Mouse (Mus musculus): ENCODE measurements around the gene Ctsl.

- TF ChIP-seq CHD2 (IDR thresholded peaks at IDR 0.05; ENCODE audit: low read depth, low read length) (no peak), ZNF384 (IDR thresholded peaks at IDR 0.05; ENCODE audit: low read depth, low read length) (no peak), MAFK (IDR thresholded peaks at IDR 0.05; ENCODE audit: insufficient read depth, low read depth, low read length) (no peak), ZC3H11A (IDR thresholded peaks at IDR 0.05; ENCODE audit: borderline replicate concordance, low read depth, low read length) (no peak), HCFC1 (IDR thresholded peaks at IDR 0.05; ENCODE audit: borderline replicate concordance, insufficient read depth, low read length) (no peak)
Measured at GRCm38 (mm10) chr13:64364258-64364657, 6.4 kb downstream of the Ctsl start.

Data from ES-E14 (cell line).